Mouse (Mus musculus) thymus, adult 2 months (tissue): ENCODE measurements around the gene 4933406M09Rik.

Experiments used
- CTCF ChIP-seq: fragments of 200-500 bp; IDR thresholded peaks from 2 replicates; pipeline ENCODE4 v1.5.1; 2012; ENCODE audit warnings: mild to moderate bottlenecking, control low read depth, low read length, moderate library complexity, borderline replicate concordance; ENCODE audit not compliant: control insufficient read depth, poor library complexity, insufficient read depth; ENCODE audit errors: extremely low read depth
- POLR2A ChIP-seq: fragments of 200-500 bp; IDR thresholded peaks from 2 replicates; pipeline ENCODE4 v1.6.1; 2012; ENCODE audit warnings: mild to moderate bottlenecking, low read length, control low read depth, moderate library complexity; ENCODE audit not compliant: control insufficient read depth, poor library complexity, insufficient read depth; ENCODE audit errors: extremely low read depth

GRCm38 (mm10) chr1:134419176-134419575, 33.4 kb downstream of the 4933406M09Rik start:
- TF ChIP-seq POLR2A (no peak), CTCF (no peak)
